Mouse (Mus musculus) megakaryocyte, embryonic 14.5 days (primary cell): ENCODE measurements around the gene Gas6.

Experiments
- FLI1 ChIP-seq: IDR thresholded peaks from 2 replicates; pipeline ENCODE4 v1.6.1; 2012; ENCODE audit warnings: low read length, inconsistent platforms, mixed read lengths
- GATA1 ChIP-seq: IDR thresholded peaks from 3 replicates; pipeline ENCODE4 v1.6.1; 2012; ENCODE audit warnings: mixed read lengths, low read length, inconsistent platforms, borderline replicate concordance

DNA sequence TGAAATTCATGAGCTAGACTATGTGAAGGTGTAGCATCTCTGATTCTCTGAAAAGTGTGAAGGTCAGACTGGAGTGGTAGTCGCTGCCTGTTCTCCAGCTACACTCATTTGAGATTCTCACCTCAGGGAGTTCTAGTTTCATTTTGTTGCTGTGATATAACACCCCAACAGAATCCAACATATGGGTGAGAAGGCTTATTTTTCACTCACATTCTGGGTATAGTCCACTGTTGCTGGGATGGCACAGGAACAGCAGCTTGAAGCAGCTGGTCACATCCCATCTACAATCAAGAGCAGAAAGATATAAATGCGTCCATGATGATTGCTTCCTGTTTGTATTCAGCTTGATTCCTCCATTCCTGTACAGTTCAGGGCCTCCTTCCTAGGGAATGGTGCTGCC, 52.1 kb downstream of the Gas6 start:
- no peak for TF ChIP-seq GATA1
- TF ChIP-seq FLI1 = no peak
